Mouse (Mus musculus): ENCODE data around the gene Bex1.

DNA sequence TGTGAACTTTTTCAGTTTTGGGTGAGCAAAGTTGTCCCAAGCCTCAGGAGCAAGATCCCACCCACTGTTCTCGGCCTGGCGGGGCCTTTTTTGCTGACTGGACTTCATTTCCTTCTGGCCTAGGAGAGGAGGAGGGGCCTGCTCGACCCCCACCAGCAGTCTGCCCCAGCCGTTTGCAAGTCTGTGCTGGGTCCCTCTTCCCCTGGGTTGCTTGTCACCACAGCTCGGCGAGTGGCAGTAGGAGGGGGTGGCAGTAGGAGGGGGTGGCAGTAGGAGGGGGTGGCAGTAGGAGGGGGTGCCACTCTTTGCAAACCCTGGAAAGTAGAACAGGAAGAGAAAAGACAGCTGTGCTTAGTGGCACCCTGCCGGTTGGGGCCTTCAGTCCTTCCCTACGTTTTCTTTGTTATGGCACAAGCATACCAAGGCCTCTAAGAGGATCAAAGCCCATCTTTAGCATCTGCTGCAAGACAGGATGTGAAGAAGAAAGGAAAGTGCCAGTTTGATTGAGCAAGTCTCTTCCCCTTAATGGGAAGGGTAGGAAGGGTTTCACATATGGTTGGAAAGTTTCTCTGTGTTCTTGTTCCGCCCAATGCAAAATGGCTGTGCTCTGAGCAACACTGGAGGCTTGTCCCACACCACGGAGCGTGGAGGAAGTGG is 34.3 kb downstream of the Bex1 start:
- no peak for TF ChIP-seq CTCF (IDR thresholded peaks at IDR 0.05; ENCODE audit: control insufficient read depth, insufficient read depth, insufficient read length)
- no peak for TF ChIP-seq CEBPB (IDR thresholded peaks at IDR 0.05; ENCODE audit: low read depth)

Measured in C2C12 (cell line).